Mouse (Mus musculus): ENCODE results near the gene Elovl4.

- no peak for TF ChIP-seq POLR2A (IDR thresholded peaks at IDR 0.05; ENCODE audit: control insufficient read depth, extremely low read depth, insufficient read depth, low read length, poor library complexity)
- TF ChIP-seq CTCF (IDR thresholded peaks at IDR 0.05; ENCODE audit: borderline replicate concordance, control insufficient read depth, extremely low read depth, insufficient read depth, low read length, poor library complexity): no peak
These were observed 44.8 kb downstream of the Elovl4 start for GRCm38 (mm10) chr9:83761318-83761717.
